Mouse (Mus musculus) heart, postnatal 25 days (tissue): ENCODE data around the gene N4bp1. TPM values are rescaled to one million over a fixed set of nuclear protein-coding genes. Genes with fewer than 3 reads are reported as not detected.

Experiments
- DNase-seq: peaks from one replicate; pipeline ENCODE4 v3.0.0; 2022; ENCODE audit warnings: low spot score
- intact Hi-C: fragments of 180-260 bp; cut with DNase I; formaldehyde crosslinking; loops from one replicate; pipeline ENCODE4 v1.15.1; 2025
- total RNA-seq, 2 experiments: library from RNA; stranded (reverse); gene quantifications; 2 replicates each; pipeline ENCODE4 v1.2.3; 2021

N4bp1 gene
- total RNA-seq, 2 experiments from 2014 or later, result 15.7 to 16.9 TPM

DNA sequence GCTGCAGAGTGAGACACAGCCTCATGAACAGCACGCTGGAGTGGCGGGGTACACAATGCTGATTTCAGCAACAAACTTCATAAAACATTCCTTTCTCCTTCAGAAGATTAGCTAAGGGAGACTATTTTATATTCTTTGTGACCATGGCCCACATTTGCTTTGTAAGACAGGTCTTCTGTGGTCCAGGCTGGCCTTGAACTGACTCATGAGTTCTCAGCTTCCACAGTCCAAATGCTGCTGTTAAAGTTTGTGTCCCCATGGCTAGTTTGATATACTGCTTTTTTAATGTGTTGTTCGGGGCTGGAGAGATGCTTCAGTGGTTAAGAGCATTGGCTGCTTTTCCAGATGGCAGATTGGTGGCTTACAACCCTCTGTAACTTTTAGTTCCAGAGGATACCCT is 17.0 kb downstream of the N4bp1 start:
- DNase-seq, result no peak
- intact Hi-C loops, result no loop called here

DNA sequence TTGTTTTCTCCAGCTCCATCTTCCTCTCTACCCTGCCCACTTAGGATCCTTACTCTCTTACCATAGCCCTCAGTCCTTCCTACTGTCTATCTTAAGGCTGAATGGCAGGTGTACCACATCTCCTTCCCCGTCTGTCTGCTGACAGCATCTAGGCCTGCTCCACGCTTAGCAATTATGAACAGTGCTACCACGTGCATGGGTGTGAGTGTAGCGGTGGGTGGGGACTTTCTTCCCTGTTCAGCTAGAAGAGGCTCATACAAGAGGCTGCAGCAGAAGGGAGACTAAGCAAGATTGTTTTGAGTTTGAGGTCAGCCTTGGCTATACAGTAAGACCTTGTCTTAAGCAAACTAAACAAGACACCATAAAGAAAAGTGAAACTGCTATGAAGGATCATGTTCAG is 20.3 kb downstream of the N4bp1 start:
- intact Hi-C loops, result no loop called here
- no peak for DNase-seq

DNA sequence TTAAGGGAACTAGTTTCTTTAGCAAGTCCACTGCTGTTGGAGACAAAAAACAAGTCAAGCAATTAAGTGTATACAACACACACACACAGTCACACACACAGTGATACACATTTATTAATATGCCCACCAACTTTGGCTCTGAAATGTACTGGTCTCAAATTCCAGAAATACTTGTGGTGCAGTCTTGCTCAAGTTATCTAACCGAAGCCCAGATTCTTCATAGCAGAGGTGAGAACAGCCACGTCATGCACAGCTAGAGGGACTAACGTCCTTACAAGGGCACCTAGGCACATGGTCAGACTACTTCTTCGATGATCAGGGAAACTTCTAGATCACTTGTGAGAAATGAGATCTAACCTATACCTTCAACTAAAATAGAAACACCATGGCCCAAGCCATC is 22.2 kb downstream of the N4bp1 start:
- DNase-seq, result no peak
- intact Hi-C loops, result no loop called here

DNA sequence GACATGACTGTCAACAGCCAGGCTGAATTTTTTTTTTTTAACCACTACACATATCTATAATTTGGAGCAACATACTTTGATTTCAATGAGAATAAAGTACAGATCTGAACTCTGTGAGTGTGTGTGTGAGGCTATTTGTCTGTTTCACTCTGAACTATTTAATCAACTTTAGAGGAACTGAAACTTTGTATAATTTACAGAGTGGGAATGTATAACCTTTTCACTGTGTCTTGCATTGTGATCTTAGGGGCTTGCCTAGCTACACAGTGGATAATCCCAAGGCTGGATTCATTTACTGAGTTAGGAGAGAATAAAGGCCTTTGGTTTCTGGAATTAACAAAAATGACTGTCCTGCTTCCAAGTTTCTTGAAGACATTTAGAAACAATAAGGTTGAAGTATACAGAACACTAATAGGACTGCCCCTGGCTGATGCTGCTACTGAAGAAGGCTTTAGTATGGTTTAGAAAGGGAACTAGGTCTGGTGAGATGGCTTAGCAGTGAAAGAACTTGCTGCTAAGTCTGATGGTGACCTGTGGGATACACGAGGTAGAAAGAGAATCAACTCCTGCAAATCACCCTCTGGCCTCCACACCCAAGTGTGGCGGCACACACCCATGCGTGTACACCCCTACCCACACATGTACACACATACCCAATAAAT is 22.8 kb downstream of the N4bp1 start:
- DNase-seq, result no peak
- intact Hi-C loops, result no loop called here

DNA sequence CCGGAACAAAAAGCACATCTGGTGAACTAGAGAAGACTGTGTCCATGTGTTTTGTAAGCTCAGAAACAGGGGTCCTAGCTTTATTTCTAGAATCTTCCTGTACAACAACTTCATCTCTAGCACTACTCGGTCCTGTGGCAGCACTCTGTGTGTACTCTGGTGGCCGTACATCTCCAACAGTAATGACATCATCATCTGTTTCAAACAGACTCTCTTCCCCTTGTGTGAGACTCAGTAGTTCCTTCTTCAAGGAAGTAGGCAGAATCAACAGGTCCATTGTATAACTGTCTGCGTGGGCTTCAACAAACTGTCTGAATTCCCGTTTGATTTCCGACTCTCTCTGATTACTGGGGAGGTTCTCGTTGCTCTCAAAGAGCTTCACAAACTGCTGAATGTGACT is 23.5 kb downstream of the N4bp1 start:
- no peak for DNase-seq
- intact Hi-C loops, result no loop called here

DNA sequence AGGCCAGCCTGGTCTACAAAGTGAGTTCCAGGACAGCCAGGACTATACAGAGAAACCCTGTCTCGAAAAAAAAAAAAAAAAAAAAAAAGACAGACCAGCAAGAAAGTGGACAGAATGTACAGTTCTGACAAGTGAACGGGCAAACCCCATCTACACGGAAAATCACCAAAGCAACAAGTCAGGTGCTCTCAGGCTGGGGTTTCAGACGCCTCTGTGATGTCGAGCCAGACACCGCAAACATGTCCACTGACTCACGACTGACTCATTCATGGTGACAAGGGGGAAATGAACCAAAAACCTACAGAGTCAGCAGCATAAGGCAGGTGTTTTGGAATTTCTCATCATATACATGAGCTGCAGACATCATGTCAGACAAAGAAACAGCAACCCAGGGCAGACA is 28.8 kb downstream of the N4bp1 start:
- DNase-seq, result no peak
- intact Hi-C loops, result no loop called here

DNA sequence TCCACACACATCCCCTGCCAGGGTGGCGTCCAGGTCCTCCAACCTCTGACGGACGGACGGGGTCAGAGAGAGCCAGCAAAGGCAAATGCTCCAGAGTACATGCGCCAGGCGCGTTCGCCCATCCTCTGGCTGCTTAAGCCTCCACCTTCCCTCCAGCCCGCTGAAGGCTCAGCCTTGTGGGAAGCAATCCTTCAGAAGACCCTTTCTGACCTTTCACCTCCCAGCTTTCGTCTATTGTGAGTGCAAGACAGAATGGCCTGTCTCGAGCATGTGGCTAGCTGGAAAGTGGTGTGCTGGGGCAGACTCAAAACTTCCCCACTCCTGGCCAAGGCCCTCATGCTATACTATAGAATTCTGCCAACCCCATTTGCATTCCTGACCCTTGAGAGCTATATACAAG is 30.4 kb downstream of the N4bp1 start:
- intact Hi-C loops, result no loop called here

DNA sequence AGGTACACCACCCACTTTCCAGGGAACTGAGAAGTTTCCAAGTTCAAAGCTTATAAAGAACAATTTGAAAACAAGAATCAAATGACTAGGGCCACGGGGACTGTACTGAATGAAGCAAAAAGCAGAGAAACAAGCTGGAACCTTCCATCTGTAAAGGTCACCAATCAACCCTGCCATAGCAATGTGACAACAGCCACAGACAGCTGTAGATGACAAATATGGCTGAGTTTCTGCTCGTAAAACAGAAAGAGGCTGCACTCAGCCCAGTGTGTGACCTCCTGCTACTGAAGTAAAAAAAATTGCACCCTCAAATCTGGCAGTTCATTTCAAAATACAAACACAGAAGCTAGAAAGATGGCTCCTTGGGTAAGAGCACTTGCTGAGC is 31.1 kb downstream of the N4bp1 start:
- intact Hi-C loops, result no loop called here
- DNase-seq, result no peak

More for the DNA sequence above, 30.4 kb downstream of the N4bp1 start:
- DNase-seq, result no peak

DNA sequence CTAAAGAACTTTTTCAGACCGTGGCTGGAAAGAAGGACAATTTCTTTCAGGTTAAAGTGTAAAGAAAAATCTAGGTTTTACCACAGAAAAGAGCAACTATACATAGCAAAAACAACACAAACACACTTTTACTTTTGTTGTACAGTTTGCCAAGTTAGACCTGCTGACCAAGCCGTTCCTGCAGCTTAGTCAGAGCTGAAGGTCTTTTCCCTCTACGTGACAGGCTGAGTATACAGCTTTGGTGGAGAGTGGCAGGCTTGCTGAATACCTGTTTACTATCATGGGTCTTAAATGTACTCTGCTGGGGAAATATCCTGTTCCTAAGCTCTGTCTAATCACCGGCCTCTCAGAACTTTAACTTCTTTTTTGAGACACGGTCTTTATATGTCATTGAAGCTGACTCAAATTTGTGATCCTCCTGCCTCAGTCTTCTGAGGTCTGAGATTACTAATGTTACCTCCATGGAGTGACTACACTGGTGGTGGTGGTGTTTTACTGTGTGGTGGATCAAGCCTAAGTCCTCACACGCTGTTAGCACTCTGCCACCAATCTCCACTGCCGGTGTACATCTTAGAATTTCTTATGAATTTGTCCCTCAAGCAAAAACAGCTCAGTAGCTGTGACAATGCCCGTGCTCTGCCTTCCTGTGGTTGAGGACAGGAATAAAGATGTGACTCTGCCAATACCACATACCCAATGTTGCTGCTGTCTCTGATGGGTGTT is 31.6 kb downstream of the N4bp1 start:
- intact Hi-C loops, result no loop called here
- DNase-seq, result no peak

DNA sequence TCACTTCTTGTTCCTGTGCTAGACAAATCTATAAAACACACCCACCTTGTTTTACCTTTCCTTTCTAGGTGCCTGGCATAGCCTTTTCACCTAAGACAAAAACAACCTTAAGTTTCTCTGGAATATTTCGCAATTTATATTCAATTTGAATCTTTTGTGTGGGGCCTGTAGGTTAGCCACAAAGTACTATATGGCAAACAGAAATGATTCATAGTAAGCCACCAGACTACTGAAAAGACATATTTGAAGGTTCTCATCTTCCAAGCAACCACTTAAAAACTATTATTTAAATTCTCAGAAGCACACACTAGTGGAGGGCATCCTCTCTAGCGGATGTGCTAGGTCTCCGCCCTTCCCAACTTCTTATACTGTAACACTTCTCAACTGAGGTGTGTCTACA is 32.6 kb downstream of the N4bp1 start:
- DNase-seq, result no peak
- intact Hi-C loops, result no loop called here

DNA sequence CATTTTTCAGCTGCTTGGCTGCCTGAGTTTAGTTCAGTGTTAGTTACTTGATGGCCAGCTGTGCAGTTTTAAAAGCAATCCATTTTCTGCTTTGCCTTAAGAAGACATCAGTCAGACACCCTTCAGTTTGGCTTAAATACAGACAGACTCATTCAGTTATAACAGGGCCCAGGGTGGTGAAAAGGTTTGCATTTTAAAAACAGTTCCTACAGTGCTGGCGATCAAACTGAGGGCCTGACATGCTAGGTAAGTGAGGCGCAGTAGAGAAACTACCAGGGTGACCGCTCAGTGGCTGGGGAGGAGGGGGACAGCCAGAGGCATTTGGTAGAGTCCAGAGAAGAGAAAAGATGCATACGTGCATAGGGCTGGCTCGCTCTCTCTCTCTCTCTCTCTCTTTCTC is 36.2 kb downstream of the N4bp1 start:
- intact Hi-C loops, result no loop called here
- DNase-seq, result no peak

DNA sequence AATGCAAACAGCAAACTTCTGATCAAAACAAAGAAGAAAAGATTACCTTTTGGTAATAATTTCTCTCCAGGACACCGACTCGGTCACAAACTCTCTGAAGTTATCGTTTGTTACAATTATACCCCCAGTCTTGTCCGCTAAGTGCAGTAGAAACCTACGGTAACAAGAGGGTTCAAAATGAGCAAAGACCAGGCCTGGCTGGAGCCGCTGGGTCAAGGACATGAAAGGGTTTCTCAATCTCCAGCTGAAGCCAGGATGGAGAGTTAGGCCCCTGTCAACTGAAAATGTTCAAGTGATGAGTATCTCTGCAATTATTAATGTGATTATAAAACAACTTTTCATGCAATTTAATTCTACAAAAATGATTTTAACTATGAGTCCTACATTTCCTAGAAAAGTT is 36.7 kb downstream of the N4bp1 start:
- no peak for DNase-seq
- intact Hi-C loops, result no loop called here

DNA sequence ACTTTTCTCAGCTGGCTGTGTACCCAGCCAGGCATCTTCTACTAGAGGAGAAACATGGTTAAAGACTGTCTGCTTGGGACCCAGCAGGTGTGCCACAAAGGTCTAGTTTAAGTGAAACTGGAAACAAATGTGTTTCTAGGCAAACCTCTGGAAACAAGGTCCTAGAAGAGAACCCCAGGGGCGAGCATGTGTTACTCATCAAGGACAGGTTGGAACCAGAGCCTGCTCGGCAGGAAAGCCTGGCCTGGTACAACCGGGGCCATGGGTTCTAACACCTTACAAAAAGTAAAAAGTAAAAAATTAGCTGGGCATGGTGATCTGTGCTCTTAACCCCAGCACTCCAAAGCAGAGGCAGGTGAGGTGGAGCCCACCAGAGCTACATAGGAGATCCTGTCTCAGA is 38.0 kb downstream of the N4bp1 start:
- no peak for DNase-seq
- intact Hi-C loops, result no loop called here

DNA sequence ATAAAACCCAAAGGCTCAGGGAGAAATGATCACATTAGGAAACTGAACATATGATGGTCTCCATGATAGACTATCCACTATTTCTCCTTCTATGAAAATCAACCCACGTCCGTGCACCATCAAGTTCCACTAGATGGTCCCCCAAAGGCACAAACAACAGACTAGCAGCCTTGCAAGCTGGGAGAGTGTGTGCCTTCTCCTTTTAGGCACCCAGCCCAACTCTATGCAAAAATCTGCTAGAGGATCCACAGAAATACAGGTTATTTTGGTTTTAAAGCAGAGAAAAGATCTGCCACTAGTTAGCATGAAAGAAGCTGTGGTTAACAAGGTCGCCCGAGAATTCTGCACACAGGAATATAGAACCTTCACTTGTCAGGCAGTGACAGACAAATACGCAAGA is 39.2 kb downstream of the N4bp1 start:
- DNase-seq, result no peak
- intact Hi-C loops, result loop anchor here (2.0 kb wide), 1 partner anchor 57 kb away; no protein-coding TSS in a partner anchor

DNA sequence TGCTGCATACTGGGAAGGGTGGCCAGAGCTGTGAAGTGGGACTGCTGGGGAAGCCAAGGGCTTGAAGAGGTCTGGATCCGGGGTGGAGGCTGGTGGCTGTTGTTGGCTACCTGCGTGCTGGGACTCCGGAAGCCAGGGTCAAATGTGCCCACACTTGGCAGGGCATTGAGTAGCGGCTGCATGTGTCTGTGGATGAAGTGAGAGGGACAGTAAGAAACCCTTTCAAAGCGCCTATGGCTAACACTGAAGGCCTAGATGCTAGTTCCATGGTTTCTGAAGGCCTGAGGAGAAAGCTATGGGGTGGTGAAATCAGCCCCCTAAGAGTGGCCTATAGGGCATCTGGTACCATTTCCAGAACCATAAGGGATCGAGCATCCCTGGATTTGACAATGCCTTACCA is 40.2 kb downstream of the N4bp1 start:
- DNase-seq, result no peak
- intact Hi-C loops, result loop anchor here (2.0 to 5.0 kb wide), 2 partner anchors 58 to 193 kb away; no protein-coding TSS in a partner anchor

DNA sequence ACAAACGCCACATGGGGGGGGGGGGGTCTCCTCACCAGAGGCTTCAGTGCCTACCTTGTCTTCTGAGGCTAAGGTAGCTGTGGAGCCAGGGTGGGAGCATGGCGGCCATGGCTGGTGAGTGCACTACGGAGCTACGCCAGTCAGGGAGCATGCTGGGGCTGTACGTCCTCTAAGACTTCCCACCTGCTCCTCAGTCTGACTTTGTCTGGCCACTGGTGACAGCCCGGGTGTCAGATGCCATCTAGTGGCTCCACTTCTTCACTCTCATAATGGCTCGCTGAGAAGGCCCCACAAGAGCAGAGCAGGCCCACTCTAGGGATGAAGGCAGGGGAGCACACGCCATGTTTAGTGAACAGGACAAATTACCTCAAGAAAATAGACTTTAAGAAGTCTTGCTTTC is 41.2 kb downstream of the N4bp1 start:
- intact Hi-C loops, result loop anchor here (2.0 to 5.0 kb wide), 2 partner anchors 59 to 192 kb away; no protein-coding TSS in a partner anchor
- DNase-seq, result no peak

DNA sequence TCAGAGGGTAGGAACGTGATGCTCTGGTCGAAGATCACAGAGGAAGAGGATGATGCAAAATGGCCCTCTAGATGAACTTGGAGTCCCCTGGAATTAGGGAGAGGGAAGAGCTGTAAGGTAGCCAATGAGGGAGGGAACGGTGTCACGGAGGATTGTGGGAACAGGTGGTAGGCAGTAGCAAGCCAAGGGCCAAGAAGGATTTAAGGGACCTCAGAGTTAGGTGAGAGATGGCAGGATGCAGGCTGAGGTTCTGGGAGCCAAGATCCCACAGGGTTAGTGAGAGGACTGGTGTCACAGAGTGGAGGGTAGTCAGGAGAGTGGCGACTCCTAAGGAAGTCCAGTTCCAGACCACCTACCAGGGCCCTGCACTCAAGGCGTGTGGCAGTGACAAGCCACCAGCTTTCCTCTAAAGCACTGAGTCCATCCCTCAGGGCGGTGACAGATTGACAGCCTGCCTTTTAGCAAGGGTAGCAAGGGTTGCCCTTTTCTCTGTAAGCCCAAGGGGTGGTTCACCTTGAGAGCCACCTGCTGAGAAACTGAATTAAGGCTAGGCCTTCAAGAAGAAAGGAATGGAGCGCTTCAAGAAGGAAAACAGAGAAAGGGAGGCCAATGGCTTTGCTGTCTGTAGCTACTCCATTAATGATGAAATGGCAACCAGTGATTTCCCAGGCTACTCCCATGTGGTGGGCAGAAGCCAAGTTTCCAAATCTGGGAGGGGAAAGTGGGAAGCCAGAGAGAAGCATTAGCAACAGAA is 43.3 kb downstream of the N4bp1 start:
- intact Hi-C loops, result loop anchor here (5.0 kb wide), 1 partner anchor 189 kb away; no protein-coding TSS in a partner anchor
- DNase-seq, result no peak

DNA sequence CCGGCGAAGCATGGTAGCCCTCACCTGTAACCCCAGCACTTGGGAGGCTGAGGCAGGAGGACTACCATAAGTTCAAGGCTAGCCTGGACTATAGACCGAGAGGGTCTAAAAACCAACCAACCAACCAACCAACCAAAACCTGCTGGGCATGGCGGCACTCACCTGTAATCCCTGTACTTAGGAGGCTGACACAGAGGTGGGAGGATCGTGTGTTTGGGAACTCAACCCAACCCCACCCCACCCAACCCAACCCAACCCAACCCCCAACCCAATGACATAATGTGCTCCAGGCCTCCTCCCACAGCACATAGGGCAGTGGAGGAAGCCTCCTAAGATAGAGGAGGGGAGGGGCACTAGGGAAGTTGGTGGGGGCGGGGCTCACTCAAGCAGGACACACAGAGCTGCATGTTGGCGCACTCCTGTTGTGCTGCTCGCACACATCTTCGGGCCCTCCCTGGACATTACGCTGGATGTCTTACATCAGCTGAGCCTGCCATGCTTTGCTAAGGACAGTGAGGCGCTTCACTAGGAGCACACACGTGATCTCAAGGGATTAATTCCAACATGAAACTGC is 44.9 kb downstream of the N4bp1 start:
- no peak for DNase-seq

DNA sequence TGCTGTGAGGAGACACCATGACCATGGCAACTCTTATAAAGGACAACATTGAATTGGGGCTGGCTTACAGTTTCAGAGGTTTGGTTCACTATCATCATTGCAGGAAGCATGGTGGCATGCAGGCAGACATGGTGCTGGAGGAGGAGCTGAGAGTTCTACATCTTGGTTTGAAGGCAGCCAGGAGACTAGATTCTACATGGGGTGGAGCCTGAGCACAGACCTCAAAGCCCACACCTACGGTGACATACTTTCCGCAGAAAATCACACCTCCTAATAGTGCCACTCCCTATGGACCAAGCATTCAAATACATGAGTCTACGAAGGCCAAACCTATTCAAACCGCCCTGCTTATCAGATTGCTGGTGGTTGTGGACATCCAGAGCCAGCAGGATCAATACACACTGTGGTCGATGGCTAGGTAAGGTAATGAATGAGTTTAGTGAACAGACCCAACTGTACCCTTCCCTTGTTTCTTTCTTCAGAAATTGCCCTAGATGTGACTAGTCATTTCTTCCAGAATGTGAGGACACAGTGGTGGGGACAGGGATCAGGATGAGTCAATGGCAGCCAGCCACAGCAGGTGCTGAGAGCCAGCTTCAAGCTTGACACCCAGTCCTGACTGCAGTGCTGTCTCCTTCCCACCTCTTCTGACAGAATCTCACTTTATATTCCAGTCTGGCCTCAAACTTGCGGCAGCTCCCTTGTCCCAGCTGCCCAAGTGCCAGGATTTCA is 46.2 kb downstream of the N4bp1 start:
- intact Hi-C loops, result no loop called here
- DNase-seq, result no peak

More for the DNA sequence above, 44.9 kb downstream of the N4bp1 start:
- intact Hi-C loops, result loop anchor here (5.0 kb wide), 1 partner anchor 188 kb away; no protein-coding TSS in a partner anchor

DNA sequence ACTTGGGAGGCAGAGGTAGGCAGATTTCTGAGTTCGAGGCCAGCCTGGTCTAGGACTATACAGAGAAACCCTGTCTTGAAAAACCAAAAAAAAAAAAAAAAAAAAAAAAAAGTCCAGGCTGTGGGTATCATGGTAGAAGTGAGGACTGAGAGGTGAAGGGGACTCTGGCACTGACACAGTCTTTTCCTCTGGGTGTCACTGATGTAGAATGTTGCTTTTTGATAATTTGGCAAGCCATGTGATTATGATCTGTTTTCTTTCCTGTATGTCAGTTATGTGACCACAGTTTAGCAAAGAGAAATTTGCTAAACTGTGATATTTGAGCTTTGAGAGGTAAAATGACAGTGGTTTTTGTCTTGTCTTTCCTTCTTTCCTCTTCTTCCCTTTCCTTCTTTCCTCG is 47.8 kb downstream of the N4bp1 start:
- intact Hi-C loops, result no loop called here
- DNase-seq, result no peak
